Mouse (Mus musculus) kidney, embryonic 14.5 days (tissue): ENCODE measurements at regions not wholly inside any gene's neighbourhood (a gene's known extent, or its start where the extent isn't known, plus 50 kb on each side); places are given as distances from the start of the nearest gene placed in this dataset.
A peak's percentile ranks its signal among the peaks of the same experiment; 100 is the strongest.

Experiments
- ATAC-seq: fragments of 200-750 bp; cut with Nextera tagmentation; 2 replicates; pipeline ENCODE4 v1.8.0; 2017; ENCODE audit warnings: moderate number of reproducible peaks, mild to moderate bottlenecking, moderate TSS enrichment, moderate library complexity; ENCODE audit not compliant: low FRiP score, low TSS enrichment
- H3K27ac ChIP-seq: fragments of 300-500 bp; sonication (generic); 2 replicates; pipeline ENCODE4 v1.5.1; 2014; ENCODE audit warnings: low read depth, mild to moderate bottlenecking, low read length, moderate library complexity, mixed read lengths
- H3K27me3 ChIP-seq: fragments of 300-500 bp; sonication (generic); 2 replicates; pipeline ENCODE4 v1.6.1; 2014; ENCODE audit warnings: mild to moderate bottlenecking, low read length; ENCODE audit not compliant: control insufficient read depth, insufficient read depth
- H3K36me3 ChIP-seq: fragments of 300-500 bp; sonication (generic); 2 replicates; pipeline ENCODE4 v1.6.1; 2014; ENCODE audit warnings: low read length, mixed read lengths; ENCODE audit not compliant: control insufficient read depth, insufficient read depth
- H3K4me1 ChIP-seq: fragments of 300-500 bp; sonication (generic); 2 replicates; pipeline ENCODE4 v1.6.1; 2014; ENCODE audit warnings: low read length, mixed read lengths; ENCODE audit not compliant: control insufficient read depth, insufficient read depth
- H3K4me2 ChIP-seq: fragments of 300-500 bp; sonication (generic); replicated peaks from 2 replicates; pipeline ENCODE4 v1.6.1; 2014; ENCODE audit warnings: low read depth, mild to moderate bottlenecking, low read length
- H3K4me3 ChIP-seq: fragments of 300-500 bp; sonication (generic); 2 replicates; pipeline ENCODE4 v1.5.1; 2014; ENCODE audit warnings: mild to moderate bottlenecking, low read length
- H3K9ac ChIP-seq: fragments of 300-500 bp; sonication (generic); 2 replicates; pipeline ENCODE4 v1.6.1; 2014; ENCODE audit warnings: low read depth, mild to moderate bottlenecking, low read length, moderate library complexity
- H3K9me3 ChIP-seq: fragments of 300-500 bp; sonication (generic); 2 replicates; pipeline ENCODE4 v1.6.1; 2016; ENCODE audit warnings: low read length; ENCODE audit not compliant: control insufficient read depth
- WGBS: fragments of 180-500 bp; shearing (Covaris S2); extraction: QIAGEN DNeasy Blood & Tissue Kit; methylation state at CpG from one replicate; pipeline ENCODE4 v1.1.7; 2014; 5-methylcytosine and 5-hydroxymethylcytosine counted together

DNA sequence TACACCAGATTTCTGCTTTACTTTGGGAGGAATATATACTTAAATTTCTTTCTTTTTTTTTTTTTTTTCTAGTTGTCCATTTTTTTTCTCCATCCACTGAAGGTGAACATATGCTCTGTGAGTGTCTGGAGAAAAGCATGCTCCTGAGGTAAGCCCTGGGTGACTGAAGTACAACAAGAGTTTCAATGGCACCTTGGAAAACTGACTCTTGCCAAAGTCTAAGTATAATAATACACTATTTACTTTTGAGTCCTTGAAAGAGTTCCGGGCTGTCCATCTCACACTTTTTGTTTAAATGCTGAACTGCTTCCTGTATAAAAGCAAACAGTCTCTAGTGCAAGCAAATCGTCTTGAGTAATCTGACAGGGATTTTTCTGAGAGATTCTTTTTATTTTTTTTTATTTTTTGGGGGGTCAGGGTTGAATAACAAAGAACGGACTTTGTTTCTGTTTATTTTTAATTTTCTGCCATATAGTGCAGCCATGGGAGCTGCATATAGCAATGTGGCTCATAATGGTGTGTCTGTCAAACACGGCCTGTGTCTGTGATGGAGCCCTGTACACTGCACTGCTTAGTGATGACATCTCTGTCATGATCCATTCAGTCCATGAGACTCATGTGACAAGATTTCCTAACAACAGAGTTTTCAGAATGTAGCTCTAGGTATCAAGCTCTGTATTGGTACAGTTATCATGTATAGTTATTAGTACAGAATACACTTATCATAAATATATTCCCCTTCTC, 119.3 kb downstream of the Btg1 start:
- 72% methylated on average over 4 of the region's 4 CpGs for WGBS
- Histone ChIP-seq H3K9me3 (no peaks in the 10 kb centered on the region), H3K9ac (no peak overlapping the region), H3K4me2 (no peak overlapping the region), H3K4me1 (no peaks in the 10 kb centered on the region), H3K27me3 (no peaks in the 10 kb centered on the region), H3K36me3 (no peaks in the 10 kb centered on the region), H3K27ac (no peak overlapping the region), H3K4me3 (no peak overlapping the region)
- ATAC-seq: no peak

DNA sequence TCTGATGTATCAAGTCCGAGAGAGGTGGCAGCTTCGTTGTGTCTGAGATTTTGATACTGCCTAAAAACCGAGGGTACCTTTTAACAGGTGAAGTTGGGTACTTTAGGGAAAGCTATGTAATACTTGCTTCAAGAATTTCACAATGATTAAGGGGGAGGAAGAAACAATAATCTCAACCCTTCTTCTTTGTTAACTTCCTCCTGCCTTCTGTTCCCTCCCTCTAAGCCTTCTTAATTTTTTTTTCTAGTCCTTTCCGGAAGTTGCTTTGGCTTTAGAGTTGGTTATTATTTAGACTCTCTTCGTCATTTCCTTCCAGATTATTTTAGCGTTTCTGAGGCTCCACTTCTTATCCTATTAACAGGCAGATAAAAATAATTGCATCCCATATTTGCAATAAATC, 121.2 kb downstream of the Btg1 start:
- Histone ChIP-seq H3K27ac (no peak overlapping the region), H3K36me3 (no peaks in the 10 kb centered on the region), H3K4me3 (no peak overlapping the region), H3K4me1 (no peaks in the 10 kb centered on the region), H3K27me3 (no peaks in the 10 kb centered on the region), H3K9ac (no peak overlapping the region), H3K9me3 (no peaks in the 10 kb centered on the region), H3K4me2 (no peak overlapping the region)
- no peak for ATAC-seq
- 92% methylated on average over 6 of the region's 6 CpGs for WGBS

GRCm38 (mm10) chr10:96738606-96739005, 121.8 kb downstream of the Btg1 start:
- Histone ChIP-seq H3K4me2 (no peak overlapping the region), H3K27ac (no peak overlapping the region), H3K36me3 (no peaks in the 10 kb centered on the region), H3K4me1 (0 out of 2 replicates have a peak, but pooled peaks cover 1% of the 10 kb centered on the region), H3K9ac (no peak overlapping the region), H3K4me3 (no peak overlapping the region), H3K9me3 (no peaks in the 10 kb centered on the region), H3K27me3 (no peaks in the 10 kb centered on the region)
- no peak for ATAC-seq
- 96% methylated on average over 5 of the region's 5 CpGs for WGBS

DNA sequence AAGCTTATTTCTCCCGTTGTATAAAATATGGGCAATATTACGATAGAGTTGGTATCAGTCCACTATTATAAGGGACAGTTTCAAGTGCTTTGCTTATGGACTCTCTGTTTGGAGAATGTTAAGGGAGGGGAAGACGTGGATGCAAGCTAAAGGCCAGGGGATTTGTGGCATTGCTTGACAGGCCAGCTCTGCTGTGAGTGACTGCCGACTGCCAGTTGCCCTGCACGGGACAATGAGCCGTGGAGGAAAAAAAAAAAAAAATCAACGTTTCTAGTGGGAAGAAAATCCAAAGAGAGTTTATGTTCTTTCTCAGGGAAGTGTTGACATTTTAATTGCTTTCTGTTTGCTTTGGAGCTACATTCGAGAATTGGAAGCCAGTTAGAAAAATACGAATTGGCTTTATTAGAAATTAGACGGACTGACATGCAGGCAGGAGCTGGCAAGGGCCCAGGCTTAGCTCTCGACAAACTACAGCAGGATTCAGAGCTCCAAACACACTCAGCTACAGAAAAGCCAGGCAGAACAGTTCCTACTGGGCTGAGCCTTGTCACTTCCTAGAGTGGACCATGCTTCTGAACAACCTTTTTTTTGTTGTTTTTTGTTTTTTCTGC, 127.5 kb downstream of the Btg1 start:
- 19% methylated on average over 11 of the region's 11 CpGs for WGBS
- H3K4me3 ChIP-seq: no peak overlapping the region
- ATAC-seq: peak; percentile 75
- no peak overlapping the region for H3K27ac ChIP-seq
- no peaks in the 10 kb centered on the region for H3K36me3 ChIP-seq
- 0 out of 2 replicates have a peak overlapping the region, but pooled peaks have one; percentile 13 for H3K4me2 ChIP-seq
- no peaks in the 10 kb centered on the region for H3K27me3 ChIP-seq
- no peak overlapping the region for H3K9ac ChIP-seq
- H3K9me3 ChIP-seq: no peaks in the 10 kb centered on the region
- peaks cover 5% of the 10 kb centered on the region; the same call in 1 of the 2 replicates for H3K4me1 ChIP-seq

DNA sequence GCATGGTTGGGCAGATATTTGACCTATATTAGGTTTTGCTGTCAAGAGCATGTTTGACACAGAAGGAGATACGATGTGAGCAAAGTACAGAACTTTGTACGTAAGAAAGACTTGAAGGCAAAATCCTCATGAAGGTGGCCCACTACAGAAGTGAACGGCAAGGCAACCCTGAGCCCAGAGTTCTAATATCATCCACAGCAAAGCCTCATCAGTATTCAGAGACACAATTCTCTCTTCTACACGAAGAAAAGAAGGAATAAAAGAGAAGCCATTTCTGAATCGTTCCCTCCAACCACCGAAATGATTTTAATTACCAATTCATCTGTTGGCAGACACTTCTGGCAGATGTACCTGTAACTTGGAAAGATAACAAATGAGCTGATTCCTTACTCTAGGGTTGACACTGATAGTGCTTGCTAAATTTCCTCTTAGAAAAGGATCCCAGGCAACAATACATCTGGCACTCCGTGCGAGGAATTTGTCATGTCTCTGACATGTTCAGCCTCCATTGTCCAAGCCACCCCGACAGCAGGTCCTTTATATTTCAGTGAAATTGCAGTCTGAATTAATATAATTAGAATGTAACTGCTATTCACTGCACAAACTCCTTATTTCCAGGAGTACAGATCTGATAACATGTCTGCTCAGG, 130.3 kb downstream of the Btg1 start:
- no peaks in the 10 kb centered on the region for H3K9me3 ChIP-seq
- H3K4me3 ChIP-seq: no peak overlapping the region
- no peaks in the 10 kb centered on the region for H3K36me3 ChIP-seq
- peaks cover 16% of the 10 kb centered on the region; the same call in 1 of the 2 replicates for H3K4me1 ChIP-seq
- no peak overlapping the region for H3K27ac ChIP-seq
- no peak for ATAC-seq
- no peaks in the 10 kb centered on the region for H3K27me3 ChIP-seq
- 91% methylated on average over 9 of the region's 9 CpGs for WGBS
- H3K4me2 ChIP-seq: no peak overlapping the region
- no peak overlapping the region for H3K9ac ChIP-seq

DNA sequence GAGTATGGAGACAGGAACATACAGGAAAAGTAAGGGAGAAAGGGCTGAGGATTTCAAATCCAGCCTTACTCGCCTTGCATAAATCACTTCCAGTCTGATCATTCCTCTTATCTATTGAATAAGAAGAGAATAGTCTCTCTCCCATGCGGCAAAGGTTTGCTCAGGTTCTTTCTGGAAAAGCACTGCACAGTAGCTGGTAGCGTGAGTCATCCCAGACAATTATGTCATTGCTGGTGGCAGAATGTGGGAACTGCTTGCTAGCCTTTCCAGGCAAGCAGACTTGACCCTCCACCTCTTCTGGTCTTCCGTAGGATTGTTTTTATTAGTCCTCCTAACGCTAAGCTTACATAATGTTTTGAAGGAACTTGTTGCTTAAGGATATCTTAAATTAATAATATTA, 134.1 kb downstream of the Btg1 start:
- Histone ChIP-seq H3K27me3 (no peaks in the 10 kb centered on the region), H3K4me3 (no peak overlapping the region), H3K4me1 (peaks cover 15% of the 10 kb centered on the region; the same call in 1 of the 2 replicates), H3K9me3 (no peaks in the 10 kb centered on the region), H3K9ac (no peak overlapping the region), H3K27ac (no peak overlapping the region; the same call in 1 of the 2 replicates), H3K4me2 (peak overlapping the region; percentile 42; the same call in 1 of the 2 replicates), H3K36me3 (no peaks in the 10 kb centered on the region)
- 40% methylated on average over 5 of the region's 5 CpGs for WGBS
- ATAC-seq: no peak

- Histone ChIP-seq H3K9ac (0 out of 2 replicates have a peak overlapping the region, but pooled peaks have one; percentile 31), H3K36me3 (no peaks in the 10 kb centered on the region), H3K4me2 (peak overlapping the region; percentile 42), H3K27ac (peak overlapping the region; percentile 65; the same call in 1 of the 2 replicates), H3K4me1 (peaks cover 19% of the 10 kb centered on the region; the same call in 1 of the 2 replicates), H3K4me3 (peak overlapping the region; percentile 27), H3K27me3 (no peaks in the 10 kb centered on the region), H3K9me3 (no peaks in the 10 kb centered on the region)
- WGBS: 7% methylated on average over 12 of the region's 12 CpGs
- peak; percentile 98; the same call in 1 of the 2 replicates for ATAC-seq
Observed at GRCm38 (mm10) chr10:96751580-96752264, 134.9 kb downstream of the Btg1 start.

DNA sequence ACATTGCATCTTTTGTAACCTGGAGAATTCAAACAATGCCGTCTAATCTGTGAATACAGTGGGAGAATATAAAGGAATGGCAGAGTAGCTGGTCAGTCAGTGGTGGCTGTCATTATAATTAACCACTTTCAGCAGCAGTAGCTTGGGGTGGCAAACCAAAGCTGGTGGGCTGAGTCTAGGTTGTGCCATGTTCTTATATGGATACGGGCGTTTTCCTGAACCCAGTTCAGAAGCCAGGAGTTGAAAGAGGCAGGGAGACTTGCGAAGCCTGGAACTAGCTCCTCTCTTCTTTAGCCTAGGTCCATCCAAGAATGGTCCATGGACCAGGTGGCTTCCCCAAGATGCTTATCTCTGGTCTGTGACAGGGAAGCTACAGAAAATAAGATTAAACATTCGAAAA, 135.7 kb downstream of the Btg1 start:
- ATAC-seq: no peak

More for the DNA sequence above, 135.7 kb downstream of the Btg1 start:
- no peaks in the 10 kb centered on the region for H3K36me3 ChIP-seq
- 89% methylated on average over 5 of the region's 5 CpGs for WGBS
- no peak overlapping the region for H3K4me3 ChIP-seq
- no peak overlapping the region; the same call in 1 of the 2 replicates for H3K27ac ChIP-seq
- H3K27me3 ChIP-seq: no peaks in the 10 kb centered on the region
- H3K4me2 ChIP-seq: no peak overlapping the region
- H3K9me3 ChIP-seq: no peaks in the 10 kb centered on the region
- H3K9ac ChIP-seq: no peak overlapping the region
- peaks cover 19% of the 10 kb centered on the region; the same call in 1 of the 2 replicates for H3K4me1 ChIP-seq
